Mouse (Mus musculus): Measurements from ENCODE around the gene Fosl2. TPM values are rescaled to one million over a fixed set of nuclear protein-coding genes. Genes with fewer than 3 reads are reported as not detected.

The Fosl2 gene
- polyA plus RNA-seq (2015; fragmentation: Nextera tagmentation; extraction: Ambion mirVana): 4.2 and 10.2 TPM in 2 replicates

DNA sequence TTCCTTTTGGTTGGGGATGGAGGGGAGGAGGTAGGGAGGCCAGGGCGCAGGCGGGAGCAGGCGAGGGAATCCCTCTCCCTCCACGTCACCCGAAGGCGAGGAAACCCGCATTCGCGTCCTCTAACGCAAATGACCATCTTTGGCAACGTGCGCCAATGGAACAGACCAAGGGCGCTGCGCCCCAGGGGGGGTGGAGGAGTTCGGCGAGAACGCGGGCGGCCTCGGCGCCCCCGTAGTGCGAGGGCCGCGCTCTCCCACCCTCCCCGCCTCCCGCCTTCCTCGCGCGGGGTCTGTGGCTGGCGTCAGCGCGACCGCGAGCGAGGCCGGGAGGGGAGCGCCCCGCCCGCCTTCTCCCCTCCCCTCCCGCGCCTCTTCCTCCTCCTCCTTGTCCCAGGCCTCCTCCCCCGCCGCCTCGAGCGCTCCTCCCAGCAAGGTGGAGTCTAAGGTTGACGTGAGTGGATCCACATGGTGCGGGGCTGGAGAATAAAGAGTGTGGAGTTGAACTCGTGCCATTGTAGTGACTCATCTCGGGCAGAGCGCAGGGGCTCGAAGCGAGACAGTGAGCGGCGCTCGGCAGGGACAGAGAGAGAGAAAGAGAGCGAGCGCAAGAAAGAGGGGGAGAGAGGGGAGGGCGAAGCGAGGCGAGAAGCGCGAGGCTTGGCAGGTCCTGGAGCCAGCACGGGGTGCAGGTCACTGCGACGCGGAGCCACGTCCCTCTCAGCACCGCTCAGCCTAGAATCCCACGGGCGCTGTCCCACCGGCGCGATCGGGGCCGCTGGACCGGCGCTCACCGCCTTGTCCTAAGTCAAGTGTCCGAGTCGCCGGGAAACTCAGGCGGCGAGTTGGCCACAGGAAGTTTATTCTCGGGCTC lies at the start of gene Fosl2:
TSS of gene Fosl2 (plus strand) at position 466 of the 871 bp plus-strand sequence.

Other genes starting within 250 kb of the Fosl2 start
- 0.10 and 0.60 TPM in 2 replicates for gene Plb1, start 96.9 kb downstream of the Fosl2 start, polyA plus RNA-seq (2015; fragmentation: Nextera tagmentation; extraction: Ambion mirVana)

Data from adrenal gland, postnatal 0 days (tissue).